ENCODE assay signal across 8 mouse cellular contexts in the genomic region with DNA sequence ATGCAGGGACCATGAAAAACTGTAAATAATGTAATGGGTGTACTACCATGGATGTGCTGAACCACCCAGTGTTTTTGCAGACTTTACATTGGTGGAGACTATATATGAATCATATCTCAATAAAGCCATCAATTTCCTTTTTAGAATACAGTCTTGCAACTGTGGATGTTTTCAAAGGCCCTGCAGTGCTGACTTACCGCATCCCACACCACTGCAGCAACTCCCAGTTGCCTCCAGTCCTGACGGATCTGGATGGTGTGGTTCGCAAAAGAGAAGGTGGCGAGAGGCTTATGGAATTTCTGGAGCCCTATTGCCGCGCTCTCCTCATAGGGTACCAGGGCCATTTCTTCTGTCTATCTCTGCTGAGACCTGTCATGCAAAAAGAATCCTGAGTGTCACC. TPM values are rescaled to one million over a fixed set of nuclear protein-coding genes. Genes with fewer than 3 reads are reported as not detected.
DNase-seq lines count a peak whose midpoint lies in the region; ATAC-seq and TF ChIP-seq lines count a peak whose summit lies in the region.

No protein-coding gene starts in this region.

- peak overlapping the region; percentile 68 for H3K4me2 ChIP-seq in embryonic facial prominence, embryonic 13.5 days
- peak overlapping the region; percentile 82 for H3K4me2 ChIP-seq in intestine, embryonic 15.5 days (replicated peaks)
- peak overlapping the region; percentile 73 for H3K4me2 ChIP-seq in neural tube, embryonic 13.5 days

- H3K4me3 ChIP-seq in left cerebral cortex, adult 2 months = peak overlapping the region; percentile 96
- H3K4me3 ChIP-seq in embryonic facial prominence, embryonic 13.5 days = peak overlapping the region; percentile 80
- no peak overlapping the region for H3K4me3 ChIP-seq in intestine, embryonic 15.5 days (replicated peaks)
- peak overlapping the region; percentile 85 for H3K4me3 ChIP-seq in neural tube, embryonic 13.5 days

- H3K9ac ChIP-seq in embryonic facial prominence, embryonic 13.5 days = peak overlapping the region; percentile 94
- peak overlapping the region; percentile 83 for H3K9ac ChIP-seq in intestine, embryonic 15.5 days
- peak overlapping the region; percentile 96 for H3K9ac ChIP-seq in neural tube, embryonic 13.5 days

- intact Hi-C loops in left cerebral cortex, adult 2 months (cut with DNase I) = loop anchor here (5.0 kb wide), 4 partner anchors 301 to 954 kb away; no protein-coding TSS in a partner anchor
- intact Hi-C loops in left cerebral cortex, postnatal 10 days (cut with DNase I) = loop anchor here (5.0 to 10.0 kb wide), 4 partner anchors 91 to 951 kb away; no protein-coding TSS in a partner anchor

- H3K27ac ChIP-seq in left cerebral cortex, adult 2 months = peak overlapping the region; percentile 99
- H3K27ac ChIP-seq in embryonic facial prominence, embryonic 13.5 days = 0 out of 2 replicates have a peak overlapping the region, but pooled peaks have one; percentile 99
- H3K27ac ChIP-seq in intestine, embryonic 15.5 days = no peak overlapping the region
- H3K27ac ChIP-seq in neural tube, embryonic 13.5 days (replicated peaks) = no peak overlapping the region

- H3K36me3 ChIP-seq in embryonic facial prominence, embryonic 13.5 days = peaks cover 20% of the 10 kb centered on the region
- H3K36me3 ChIP-seq in intestine, embryonic 15.5 days = no peaks in the 10 kb centered on the region
- H3K36me3 ChIP-seq in neural tube, embryonic 13.5 days = peaks cover 15% of the 10 kb centered on the region

- peaks cover 28% of the 10 kb centered on the region for H3K4me1 ChIP-seq in embryonic facial prominence, embryonic 13.5 days
- peaks cover 13% of the 10 kb centered on the region for H3K4me1 ChIP-seq in intestine, embryonic 15.5 days (replicated peaks)
- peaks cover 24% of the 10 kb centered on the region for H3K4me1 ChIP-seq in neural tube, embryonic 13.5 days (replicated peaks)

- ATAC-seq in embryonic facial prominence, embryonic 13.5 days (ENCODE audit: insufficient number of reproducible peaks, insufficient read depth, low FRiP score, low TSS enrichment, low read depth) = no peak
- no peak for ATAC-seq in intestine, embryonic 15.5 days
- ATAC-seq in neural tube, embryonic 13.5 days (ENCODE audit: low read depth) = no peak

- H3K27me3 ChIP-seq in embryonic facial prominence, embryonic 13.5 days = no peaks in the 10 kb centered on the region
- H3K27me3 ChIP-seq in intestine, embryonic 15.5 days (replicated peaks) = no peaks in the 10 kb centered on the region
- no peaks in the 10 kb centered on the region for H3K27me3 ChIP-seq in neural tube, embryonic 13.5 days

- 65% methylated on average over 6 of the region's 6 CpGs for WGBS in embryonic facial prominence, embryonic 13.5 days
- 73% methylated on average over 6 of the region's 6 CpGs for WGBS in intestine, embryonic 15.5 days
- WGBS in neural tube, embryonic 13.5 days = 67% methylated on average over 6 of the region's 6 CpGs

- no peaks in the 10 kb centered on the region for H3K9me3 ChIP-seq in embryonic facial prominence, embryonic 13.5 days
- no peaks in the 10 kb centered on the region for H3K9me3 ChIP-seq in intestine, embryonic 15.5 days
- no peaks in the 10 kb centered on the region for H3K9me3 ChIP-seq in neural tube, embryonic 13.5 days

- TF ChIP-seq CTCF in left cerebral cortex, adult 2 months (IDR thresholded peaks at IDR 0.05) = no peak

- no peak for DNase-seq in left cerebral cortex, adult 2 months (ENCODE audit: extremely low spot score in 1 of 2, low spot score in 2 of 2)
- DNase-seq in left cerebral cortex, postnatal 10 days (ENCODE audit: extremely low spot score in 1 of 2, low spot score in 2 of 2) = no peak
- DNase-seq in adrenal gland, adult 2 months = no peak
- no peak for DNase-seq in layer of hippocampus, postnatal 36 days
- no peak for DNase-seq in Muller cell, postnatal 12 days (ENCODE audit: inconsistent ontology term)

RNA-seq across cellular contexts. Expression of a gene that starts 1.0 kb away (rescaled TPM):
- total RNA-seq in left cerebral cortex, adult 2 months (2021) = 10 to 100 TPM; 13.1 to 14.4 TPM
- 10 to 100 TPM in 1 of 2 experiments, 1 to 10 TPM in 1; 7.4 to 12.0 TPM for total RNA-seq in left cerebral cortex, postnatal 10 days (2021)
- 18.7 and 23.0 TPM in 2 replicates for polyA plus RNA-seq in embryonic facial prominence, embryonic 13.5 days (2015; fragmentation: Nextera tagmentation; extraction: Ambion mirVana)
- 17.2 and 18.0 TPM in 2 replicates for polyA plus RNA-seq in intestine, embryonic 15.5 days (2015; fragmentation: Nextera tagmentation; extraction: Ambion mirVana)
- 15.6 and 20.4 TPM in 2 replicates for polyA plus RNA-seq in neural tube, embryonic 13.5 days (2015; fragmentation: Nextera tagmentation; extraction: Ambion mirVana)
- total RNA-seq in adrenal gland, adult 2 months (2021) = 10 to 100 TPM in 1 of 2 experiments, 1 to 10 TPM in 1; 9.4 to 16.6 TPM
- 13.7 and 17.2 TPM in 2 replicates for polyA plus RNA-seq in adrenal gland, adult 2 months (2012; rRNA removed)
- 10 to 100 TPM; 11.0 to 12.3 TPM for total RNA-seq in layer of hippocampus, postnatal 36 days (2021)

Comparison
In these comparisons a context has a peak if more than half of its experiments do, and no peak if none do; other contexts are left out.
1. H3K27ac ChIP-seq: peak in left cerebral cortex, adult 2 months (single experiment) and embryonic facial prominence, embryonic 13.5 days (single experiment); none in intestine, embryonic 15.5 days (single experiment) and neural tube, embryonic 13.5 days (single experiment).
2. Peak in every context shown above with its lines, with median percentiles within 50 percentile points of each other: H3K4me2 ChIP-seq and H3K9ac ChIP-seq.